Mouse (Mus musculus) embryonic facial prominence, embryonic 10.5 days (tissue): ENCODE results near the gene Rps6ka5. TPM values are rescaled to one million over a fixed set of nuclear protein-coding genes. Genes with fewer than 3 reads are reported as not detected.

Experiments
- DNase-seq: peaks from one replicate; pipeline ENCODE4 v3.0.0-alpha.2; 2017; ENCODE audit warnings: low spot score
- H3K27ac ChIP-seq: fragments of 300-500 bp; sonication (generic); replicated peaks from 2 replicates; pipeline ENCODE4 v1.5.1; 2016; ENCODE audit warnings: mild to moderate bottlenecking
- H3K27me3 ChIP-seq: fragments of 300-500 bp; sonication (generic); replicated peaks from 2 replicates; pipeline ENCODE4 v1.6.1; 2016; ENCODE audit warnings: low read depth, mild to moderate bottlenecking; ENCODE audit not compliant: poor library complexity, severe bottlenecking
- H3K36me3 ChIP-seq: fragments of 300-500 bp; sonication (generic); replicated peaks from 2 replicates; pipeline ENCODE4 v1.6.1; 2016; ENCODE audit warnings: mild to moderate bottlenecking, moderate library complexity
- H3K4me1 ChIP-seq: fragments of 300-500 bp; sonication (generic); 2 replicates; pipeline ENCODE4 v1.6.1; 2016
- H3K4me3 ChIP-seq: fragments of 300-500 bp; sonication (generic); 2 replicates; pipeline ENCODE4 v1.5.1; 2016; ENCODE audit warnings: mild to moderate bottlenecking, moderate library complexity
- H3K9me3 ChIP-seq: fragments of 300-500 bp; sonication (generic); 2 replicates; pipeline ENCODE4 v1.6.1; 2016; ENCODE audit warnings: mild to moderate bottlenecking
- WGBS: fragments of 180-500 bp; shearing (Covaris S2); methylation state at CpG from one replicate; pipeline ENCODE4 v1.1.7; 2016; 5-methylcytosine and 5-hydroxymethylcytosine counted together
- polyA plus RNA-seq: library from polyadenylated mRNA; unstranded; fragments of >200 nt; fragmentation: Nextera tagmentation; extraction: Ambion mirVana; gene quantifications from 2 replicates; pipeline ENCODE4 v1.2.1, GENCODE M21; 2016

Rps6ka5 gene
- polyA plus RNA-seq, 1 experiment from 2014 or later = 3.6 TPM

- H3K36me3 ChIP-seq = no peaks in the 10 kb centered on the region
- no peaks in the 10 kb centered on the region for H3K9me3 ChIP-seq
- no peaks in the 10 kb centered on the region for H3K4me1 ChIP-seq
- DNase-seq = no peak
- H3K27me3 ChIP-seq = no peaks in the 10 kb centered on the region
- no peak overlapping the region for H3K27ac ChIP-seq
- H3K4me3 ChIP-seq = no peak overlapping the region
Measured at GRCm38 (mm10) chr12:100717446-100717845, 9.3 kb downstream of the Rps6ka5 start.

DNA sequence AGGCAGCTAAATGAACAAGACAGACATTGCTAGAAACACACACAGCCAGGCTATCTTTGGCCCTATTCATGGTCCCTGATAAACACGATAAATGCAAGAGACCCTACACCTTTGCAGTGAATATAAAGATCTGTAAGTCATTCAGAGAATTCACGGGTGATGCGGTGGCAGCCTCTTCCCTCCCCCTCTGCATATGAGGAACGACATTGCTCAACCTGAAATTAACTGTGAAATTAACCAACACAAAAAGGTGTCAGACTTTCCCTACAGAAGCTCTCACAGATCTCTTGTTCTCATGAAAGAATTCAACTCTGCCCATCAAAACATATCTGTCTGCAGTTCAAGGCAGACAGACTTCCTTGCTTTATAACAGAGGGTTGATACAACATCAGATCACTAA lies 9.8 kb downstream of the Rps6ka5 start:
- DNase-seq = no peak
- H3K36me3 ChIP-seq = no peaks in the 10 kb centered on the region
- H3K4me1 ChIP-seq = no peaks in the 10 kb centered on the region
- no peaks in the 10 kb centered on the region for H3K27me3 ChIP-seq
- H3K4me3 ChIP-seq = no peak overlapping the region
- H3K9me3 ChIP-seq = no peaks in the 10 kb centered on the region
- no peak overlapping the region for H3K27ac ChIP-seq
- 80% methylated on average over 4 of the region's 4 CpGs for WGBS

DNA sequence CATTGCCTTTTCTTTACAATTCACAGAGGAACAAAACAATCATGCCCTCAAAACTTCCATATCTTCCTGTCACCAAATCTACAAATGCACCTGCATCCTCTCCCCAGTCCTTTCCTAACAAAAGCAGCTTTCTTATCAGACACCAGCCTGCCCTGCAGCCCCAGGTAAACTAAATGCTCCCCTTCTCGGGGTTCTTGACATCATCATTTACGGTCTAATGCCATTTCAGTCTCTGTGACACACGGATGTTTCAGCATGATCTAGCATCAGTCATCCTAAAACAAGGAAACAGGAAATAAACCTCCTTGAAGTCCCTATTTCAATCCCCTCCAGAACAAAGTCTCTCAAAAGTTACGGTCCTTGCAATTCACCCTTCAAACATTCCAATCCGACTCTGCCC lies 15.0 kb downstream of the Rps6ka5 start:
- no peak for DNase-seq
- no peak overlapping the region for H3K27ac ChIP-seq
- no peaks in the 10 kb centered on the region for H3K36me3 ChIP-seq
- 74% methylated on average over 5 of the region's 5 CpGs for WGBS
- H3K27me3 ChIP-seq = no peaks in the 10 kb centered on the region
- H3K4me1 ChIP-seq = no peaks in the 10 kb centered on the region
- no peaks in the 10 kb centered on the region for H3K9me3 ChIP-seq
- no peak overlapping the region for H3K4me3 ChIP-seq

DNA sequence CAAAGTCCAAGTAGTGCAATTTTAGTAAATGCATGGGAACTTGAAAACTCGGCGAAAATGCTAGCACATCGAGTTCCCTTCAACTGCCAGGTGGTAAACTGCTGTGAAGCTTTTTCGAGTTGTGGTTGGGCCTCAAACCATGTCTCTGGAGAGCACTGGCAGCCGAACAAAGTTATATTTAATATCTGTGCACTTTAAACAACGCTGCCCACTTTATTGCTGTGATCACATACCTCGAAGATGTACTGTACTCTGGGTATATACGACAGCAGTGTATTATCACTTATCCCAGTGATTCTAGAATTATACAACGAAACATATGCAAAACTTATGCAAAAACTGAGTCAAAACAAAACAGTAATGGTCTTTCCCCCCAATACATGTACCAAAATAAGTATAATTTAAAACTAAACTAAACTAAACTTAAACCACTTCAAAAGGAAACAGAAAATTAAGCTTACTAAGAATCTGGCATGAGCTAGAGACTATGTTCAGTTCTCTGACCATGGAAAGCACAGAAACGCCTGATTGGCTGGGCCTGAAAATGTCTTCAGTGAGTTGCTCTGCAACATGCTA lies 15.6 kb downstream of the Rps6ka5 start:
- WGBS = 86% methylated on average over 10 of the region's 10 CpGs
- Histone ChIP-seq H3K36me3 (no peaks in the 10 kb centered on the region), H3K9me3 (no peaks in the 10 kb centered on the region), H3K4me1 (no peaks in the 10 kb centered on the region), H3K27ac (no peak overlapping the region), H3K27me3 (no peaks in the 10 kb centered on the region), H3K4me3 (no peak overlapping the region)
- no peak for DNase-seq

DNA sequence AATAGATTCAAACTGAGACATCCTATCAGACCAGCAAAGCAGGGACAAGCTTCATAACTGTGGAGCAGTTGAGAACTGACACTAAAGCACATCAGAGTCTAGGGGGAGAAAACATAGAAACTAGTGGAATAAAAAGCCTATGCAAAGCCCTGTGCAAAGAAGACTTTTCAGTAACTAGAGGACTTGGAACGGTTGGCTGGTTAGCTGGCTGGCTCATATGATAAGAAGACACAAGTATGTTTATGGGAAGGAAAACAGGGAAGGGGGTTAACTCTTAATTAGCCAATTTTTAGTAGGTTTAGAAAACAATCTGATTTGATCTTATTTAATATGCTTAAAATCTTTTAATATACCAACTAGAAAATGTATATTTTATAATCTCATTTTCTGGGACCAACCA lies 16.4 kb downstream of the Rps6ka5 start:
- 82% methylated on average over 1 of the region's 1 CpGs for WGBS
- no peaks in the 10 kb centered on the region for H3K4me1 ChIP-seq
- no peaks in the 10 kb centered on the region for H3K36me3 ChIP-seq
- H3K27ac ChIP-seq = no peak overlapping the region
- no peaks in the 10 kb centered on the region for H3K9me3 ChIP-seq
- H3K4me3 ChIP-seq = no peak overlapping the region
- DNase-seq = no peak
- no peaks in the 10 kb centered on the region for H3K27me3 ChIP-seq

DNA sequence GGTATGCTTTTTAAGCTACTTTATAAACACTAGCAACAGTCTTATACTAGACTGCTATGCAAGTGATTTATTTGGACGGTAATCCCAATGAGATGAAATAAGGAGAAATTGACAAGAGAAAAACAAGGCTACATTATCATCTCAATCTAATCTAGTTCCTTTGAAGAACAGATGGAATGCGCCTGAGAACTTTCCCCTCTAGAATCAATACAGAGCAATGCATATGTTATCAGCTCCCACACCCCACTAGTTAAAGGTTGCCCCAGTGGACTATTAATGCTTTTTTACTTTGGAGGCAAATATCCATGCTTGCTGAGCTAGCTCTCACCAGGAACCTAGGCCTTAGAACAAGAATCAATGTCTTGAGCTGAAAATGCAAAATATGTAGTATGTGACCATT lies 19.5 kb downstream of the Rps6ka5 start:
- no peaks in the 10 kb centered on the region for H3K36me3 ChIP-seq
- H3K27ac ChIP-seq = no peak overlapping the region
- 87% methylated on average over 2 of the region's 2 CpGs for WGBS
- DNase-seq = no peak
- no peak overlapping the region for H3K4me3 ChIP-seq
- no peaks in the 10 kb centered on the region for H3K27me3 ChIP-seq
- H3K4me1 ChIP-seq = no peaks in the 10 kb centered on the region
- H3K9me3 ChIP-seq = no peaks in the 10 kb centered on the region

DNA sequence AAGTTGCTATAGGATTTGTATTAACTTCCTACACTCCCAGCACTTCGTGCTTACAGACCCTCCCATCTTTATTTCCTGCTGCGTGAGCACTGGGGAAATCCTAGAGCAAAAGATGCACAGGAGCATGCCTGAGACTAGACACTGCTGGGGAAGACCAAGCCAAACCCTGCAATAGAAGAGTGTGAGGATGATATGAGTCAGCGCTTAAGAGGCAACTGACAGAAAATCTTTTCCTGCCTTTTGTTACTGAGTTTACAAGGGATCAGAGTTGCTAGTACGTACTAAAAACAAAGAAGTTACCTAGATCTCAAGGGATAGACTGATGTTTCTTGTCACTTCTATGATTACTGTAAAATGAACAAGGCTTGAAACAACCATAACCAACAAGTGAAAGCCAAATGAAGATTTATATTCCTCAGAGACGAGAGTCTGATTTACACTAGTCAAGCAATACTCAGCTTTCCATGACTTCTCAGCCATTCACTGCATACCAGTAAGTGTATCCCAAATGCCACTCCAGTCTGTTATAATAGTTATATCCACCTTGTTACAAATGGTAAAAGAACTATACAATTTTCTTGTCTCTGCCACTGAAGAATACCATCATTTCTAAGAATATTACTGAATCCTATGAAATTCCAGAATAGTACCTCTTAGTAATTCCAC lies 21.6 kb downstream of the Rps6ka5 start:
- Histone ChIP-seq H3K27ac (no peak overlapping the region), H3K4me1 (no peaks in the 10 kb centered on the region), H3K9me3 (no peaks in the 10 kb centered on the region), H3K27me3 (no peaks in the 10 kb centered on the region), H3K4me3 (no peak overlapping the region), H3K36me3 (no peaks in the 10 kb centered on the region)
- DNase-seq = no peak
- WGBS = 85% methylated on average over 5 of the region's 5 CpGs

GRCm38 (mm10) chr12:100698019-100698418 lies 28.8 kb downstream of the Rps6ka5 start:
- no peak for DNase-seq
- Histone ChIP-seq H3K4me3 (no peak overlapping the region), H3K9me3 (no peaks in the 10 kb centered on the region), H3K27ac (no peak overlapping the region), H3K36me3 (no peaks in the 10 kb centered on the region), H3K27me3 (no peaks in the 10 kb centered on the region), H3K4me1 (no peaks in the 10 kb centered on the region)
- 91% methylated on average over 1 of the region's 1 CpGs for WGBS

GRCm38 (mm10) chr12:100696621-100697020 lies 30.2 kb downstream of the Rps6ka5 start:
- H3K36me3 ChIP-seq = no peaks in the 10 kb centered on the region
- H3K27me3 ChIP-seq = no peaks in the 10 kb centered on the region
- H3K4me3 ChIP-seq = no peak overlapping the region
- 58% methylated on average over 4 of the region's 4 CpGs for WGBS
- peaks cover 10% of the 10 kb centered on the region for H3K4me1 ChIP-seq
- no peak for DNase-seq
- H3K9me3 ChIP-seq = no peaks in the 10 kb centered on the region
- H3K27ac ChIP-seq = no peak overlapping the region

DNA sequence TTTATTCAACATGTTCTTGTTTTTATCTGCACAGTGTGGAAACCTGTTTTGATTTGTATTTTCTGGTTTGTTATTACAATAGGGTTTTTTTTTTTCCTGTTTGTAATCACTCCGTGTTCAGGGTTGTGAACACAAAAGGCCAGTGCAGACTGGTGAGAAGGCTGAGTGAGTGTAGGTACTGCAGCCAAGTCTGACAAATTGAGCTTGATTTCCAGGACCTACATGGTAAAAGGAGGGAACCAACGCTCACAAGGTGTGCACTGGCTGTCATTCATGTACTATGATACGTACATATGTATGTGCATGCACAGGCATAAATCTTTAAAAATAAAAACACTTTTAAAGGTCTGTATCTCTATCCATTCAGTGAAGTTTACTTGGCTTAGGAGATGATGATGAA lies 31.5 kb downstream of the Rps6ka5 start:
- Histone ChIP-seq H3K4me3 (no peak overlapping the region), H3K4me1 (peaks cover 10% of the 10 kb centered on the region), H3K27ac (no peak overlapping the region), H3K27me3 (no peaks in the 10 kb centered on the region), H3K36me3 (no peaks in the 10 kb centered on the region), H3K9me3 (no peaks in the 10 kb centered on the region)
- no peak for DNase-seq
- 84% methylated on average over 3 of the region's 3 CpGs for WGBS

- DNase-seq = no peak
- no peak overlapping the region for H3K27ac ChIP-seq
- H3K4me1 ChIP-seq = peaks cover 10% of the 10 kb centered on the region
- H3K36me3 ChIP-seq = no peaks in the 10 kb centered on the region
- H3K27me3 ChIP-seq = no peaks in the 10 kb centered on the region
- 35% methylated on average over 3 of the region's 3 CpGs for WGBS
- H3K4me3 ChIP-seq = no peak overlapping the region
- no peaks in the 10 kb centered on the region for H3K9me3 ChIP-seq
Measured at GRCm38 (mm10) chr12:100692208-100692607, 34.6 kb downstream of the Rps6ka5 start.

GRCm38 (mm10) chr12:100690444-100690843 lies 36.3 kb downstream of the Rps6ka5 start:
- WGBS = 87% methylated on average over 5 of the region's 5 CpGs
- H3K4me1 ChIP-seq = peaks cover 10% of the 10 kb centered on the region
- H3K27ac ChIP-seq = no peak overlapping the region
- no peak overlapping the region for H3K4me3 ChIP-seq
- H3K27me3 ChIP-seq = no peaks in the 10 kb centered on the region
- DNase-seq = no peak
- no peaks in the 10 kb centered on the region for H3K36me3 ChIP-seq
- no peaks in the 10 kb centered on the region for H3K9me3 ChIP-seq

DNA sequence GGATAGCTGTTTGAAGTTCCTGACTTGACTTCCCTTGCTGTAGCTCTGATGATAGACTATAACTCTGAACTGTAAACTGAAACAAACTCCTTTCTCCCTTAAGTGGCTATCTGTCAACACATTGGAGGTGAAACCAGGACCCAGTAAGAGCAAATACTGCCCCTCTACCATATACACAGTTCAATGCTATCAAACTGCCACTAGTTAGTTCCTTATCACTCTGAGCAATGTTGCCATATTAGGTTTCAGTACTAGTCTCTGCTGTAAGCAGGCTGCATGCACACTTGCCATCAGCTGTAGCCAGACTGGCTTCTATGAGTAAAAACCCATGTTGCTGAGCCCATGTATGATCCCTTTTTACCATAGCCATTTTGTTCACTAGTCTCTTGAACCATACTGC lies 38.6 kb downstream of the Rps6ka5 start:
- no peak for DNase-seq
- Histone ChIP-seq H3K27me3 (no peaks in the 10 kb centered on the region), H3K4me3 (no peak overlapping the region), H3K36me3 (no peaks in the 10 kb centered on the region), H3K9me3 (no peaks in the 10 kb centered on the region), H3K4me1 (peaks cover 10% of the 10 kb centered on the region), H3K27ac (no peak overlapping the region)
